Mouse (Mus musculus): ENCODE data around the gene Slc5a11.

DNA sequence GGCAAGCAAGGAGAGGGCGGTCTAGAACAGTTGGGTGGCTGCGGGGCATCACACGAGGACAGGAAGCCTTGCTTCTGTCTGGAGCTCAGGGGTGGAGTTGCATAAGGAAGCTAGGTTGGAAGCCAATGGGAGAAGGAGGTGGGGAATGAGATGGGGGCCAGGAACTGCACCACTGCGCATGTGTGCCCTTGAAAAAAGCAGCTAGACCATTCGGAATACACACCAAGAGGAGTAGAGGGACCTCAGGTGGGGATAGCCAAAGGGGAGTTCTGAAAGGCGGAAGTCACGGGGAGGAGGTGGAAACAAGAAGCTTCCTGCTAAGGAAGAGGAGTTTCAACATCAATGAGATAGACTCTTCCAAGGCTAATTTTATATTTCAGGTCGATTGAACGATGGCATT lies 13.9 kb upstream of the Slc5a11 start:
- TF ChIP-seq CTCF (IDR thresholded peaks at IDR 0.05; ENCODE audit: low read depth, low read length) (no peak), TAL1 (conservative IDR thresholded peaks at IDR 0.05; ENCODE audit: low read depth, low read length) (no peak), POLR2AphosphoS5 (IDR thresholded peaks at IDR 0.05; ENCODE audit: insufficient replicate concordance, low read depth, low read length) (no peak), GATA1 (IDR thresholded peaks at IDR 0.05; ENCODE audit: borderline replicate concordance, low read length) (no peak), GATA2 (IDR thresholded peaks at IDR 0.05; ENCODE audit: borderline replicate concordance, low read depth, low read length) (no peak)
